Mouse (Mus musculus): ENCODE data around the gene Trim25. TPM values are rescaled to one million over a fixed set of nuclear protein-coding genes. Genes with fewer than 3 reads are reported as not detected.
A peak's percentile ranks its signal among the peaks of the same experiment; 100 is the strongest.

Gene Trim25
- total and polyA plus RNA-seq, 2 experiments: 16.2 to 32.1 TPM

DNA sequence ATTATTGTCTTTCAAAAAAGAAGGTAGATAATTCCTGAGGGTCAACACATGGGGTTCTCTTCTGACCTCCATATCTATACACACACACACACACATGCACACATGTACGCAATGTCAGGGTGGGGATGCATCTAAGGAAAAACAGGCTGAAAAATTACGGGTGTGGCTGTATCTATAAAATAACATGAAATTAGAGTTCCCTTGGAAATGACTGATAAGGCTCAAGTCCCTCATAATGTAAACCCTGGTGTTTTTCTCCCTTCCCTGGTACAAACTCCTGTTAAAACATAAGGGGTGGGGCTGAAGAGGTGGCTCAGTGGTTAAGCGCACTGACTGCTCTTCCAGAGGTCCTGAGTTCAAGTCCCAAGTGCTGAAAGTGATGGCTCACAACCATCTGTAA is 45.6 kb upstream of the Trim25 start:
- Histone ChIP-seq H3K9ac (ENCODE audit: low read depth, low read length) (no peak overlapping the region), H3K79me2 (ENCODE audit: control insufficient read depth, insufficient read depth, low read length) (no peaks in the 10 kb centered on the region; the same call in 1 of the 2 replicates), H3K27ac (replicated peaks; ENCODE audit: insufficient read depth, low read depth, low read length) (no peak overlapping the region), H3K36me3 (ENCODE audit: control insufficient read depth, insufficient read depth, low read length) (peaks cover 4% of the 10 kb centered on the region), H3K27me3 (ENCODE audit: control insufficient read depth, insufficient read depth, low read length) (no peaks in the 10 kb centered on the region), H3K4me3 (ENCODE audit: insufficient read depth, low read depth, low read length) (no peak overlapping the region), H3K4me1 (ENCODE audit: control insufficient read depth, insufficient read depth, low read length) (no peaks in the 10 kb centered on the region)
- DNase-seq (ENCODE audit: extremely low read depth, low read depth, low spot score): no peak
- TF ChIP-seq POLR2A (IDR thresholded peaks at IDR 0.05; ENCODE audit: extremely low read depth, insufficient read depth, low read length): no peak
- TF ChIP-seq CTCF (IDR thresholded peaks at IDR 0.05; ENCODE audit: low read depth, low read length): no peak
- WGBS: 97% methylated on average over 3 of the region's 3 CpGs

GRCm38 (mm10) chr11:88954803-88955202 is 44.4 kb upstream of the Trim25 start:
- Histone ChIP-seq H3K9ac (ENCODE audit: low read depth, low read length) (peak overlapping the region; percentile 74), H3K4me3 (ENCODE audit: insufficient read depth, low read depth, low read length) (peak overlapping the region; percentile 76), H3K79me2 (ENCODE audit: control insufficient read depth, insufficient read depth, low read length) (no peaks in the 10 kb centered on the region; the same call in 1 of the 2 replicates), H3K4me1 (ENCODE audit: control insufficient read depth, insufficient read depth, low read length) (no peaks in the 10 kb centered on the region), H3K27me3 (ENCODE audit: control insufficient read depth, insufficient read depth, low read length) (no peaks in the 10 kb centered on the region), H3K27ac (replicated peaks; ENCODE audit: insufficient read depth, low read depth, low read length) (peak overlapping the region; percentile 82), H3K36me3 (ENCODE audit: control insufficient read depth, insufficient read depth, low read length) (peaks cover 4% of the 10 kb centered on the region)
- 0% methylated on average over 4 of the region's 4 CpGs for WGBS
- DNase-seq (ENCODE audit: extremely low read depth, low read depth, low spot score): peak; percentile 84
- no peak for TF ChIP-seq POLR2A (IDR thresholded peaks at IDR 0.05; ENCODE audit: extremely low read depth, insufficient read depth, low read length)
- TF ChIP-seq CTCF (IDR thresholded peaks at IDR 0.05; ENCODE audit: low read depth, low read length): no peak

- no peaks in the 10 kb centered on the region for H3K4me1 ChIP-seq (ENCODE audit: control insufficient read depth, insufficient read depth, low read length)
- DNase-seq (ENCODE audit: extremely low read depth, low read depth, low spot score): peak; percentile 93
- TF ChIP-seq CTCF (IDR thresholded peaks at IDR 0.05; ENCODE audit: low read depth, low read length) (peak; percentile 81), POLR2A (IDR thresholded peaks at IDR 0.05; ENCODE audit: extremely low read depth, insufficient read depth, low read length) (peak; percentile 72; the same call in 1 of the 2 replicates)
- peak within 1 kb of the TSS; percentile 76 for H3K4me3 ChIP-seq (ENCODE audit: insufficient read depth, low read depth, low read length)
- peak within 1 kb of the TSS; percentile 74 for H3K9ac ChIP-seq (ENCODE audit: low read depth, low read length)
- H3K27me3 ChIP-seq (ENCODE audit: control insufficient read depth, insufficient read depth, low read length): no peaks in the 10 kb centered on the region
- H3K79me2 ChIP-seq (ENCODE audit: control insufficient read depth, insufficient read depth, low read length): no peaks in the 10 kb centered on the region; the same call in 1 of the 2 replicates
- peaks cover 4% of the 10 kb centered on the region for H3K36me3 ChIP-seq (ENCODE audit: control insufficient read depth, insufficient read depth, low read length)
- WGBS: 4% methylated on average over 34 of the region's 34 CpGs
- peak within 1 kb of the TSS; percentile 82 for H3K27ac ChIP-seq (replicated peaks; ENCODE audit: insufficient read depth, low read depth, low read length)
Observed at GRCm38 (mm10) chr11:88955217-88955969, 43.8 kb upstream of the Trim25 start, which contains the start of gene Scpep1. Gene Scpep1, minus strand, starts transcription at chr11:88955465.

- Histone ChIP-seq H3K36me3 (ENCODE audit: control insufficient read depth, insufficient read depth, low read length) (no peaks in the 10 kb centered on the region), H3K4me3 (ENCODE audit: insufficient read depth, low read depth, low read length) (no peak overlapping the region), H3K9ac (ENCODE audit: low read depth, low read length) (no peak overlapping the region), H3K27me3 (ENCODE audit: control insufficient read depth, insufficient read depth, low read length) (no peaks in the 10 kb centered on the region), H3K79me2 (ENCODE audit: control insufficient read depth, insufficient read depth, low read length) (no peaks in the 10 kb centered on the region), H3K4me1 (ENCODE audit: control insufficient read depth, insufficient read depth, low read length) (no peaks in the 10 kb centered on the region), H3K27ac (replicated peaks; ENCODE audit: insufficient read depth, low read depth, low read length) (no peak overlapping the region)
- TF ChIP-seq POLR2A (IDR thresholded peaks at IDR 0.05; ENCODE audit: extremely low read depth, insufficient read depth, low read length) (no peak), CTCF (IDR thresholded peaks at IDR 0.05; ENCODE audit: low read depth, low read length) (no peak)
- no peak for DNase-seq (ENCODE audit: extremely low read depth, low read depth, low spot score)
- 82% methylated on average over 3 of the region's 3 CpGs for WGBS
Observed at GRCm38 (mm10) chr11:88958851-88959250, 40.3 kb upstream of the Trim25 start.

DNA sequence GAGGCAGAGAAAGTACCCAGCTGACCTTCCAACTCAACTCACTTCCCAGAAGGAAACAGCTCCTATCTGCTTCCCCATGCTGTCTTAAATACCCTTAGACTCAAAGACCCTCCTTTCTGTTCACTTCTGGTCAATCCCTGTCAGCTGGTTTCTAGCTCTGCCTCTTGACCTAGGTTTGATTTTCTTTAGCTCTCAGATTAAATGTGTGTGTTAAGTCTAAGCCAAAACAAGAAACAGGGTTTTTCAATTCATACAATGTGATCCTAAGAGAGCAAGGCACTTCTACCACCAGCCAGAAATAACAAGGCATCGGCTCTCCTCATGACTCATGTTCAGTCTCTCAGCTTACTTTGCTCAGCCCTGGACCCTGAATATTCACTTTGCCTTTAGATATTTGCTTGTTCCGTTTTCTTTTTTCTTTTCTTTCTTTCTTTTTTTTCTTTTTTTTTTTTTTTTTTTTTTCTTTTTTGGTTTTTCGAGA is 32.3 kb upstream of the Trim25 start, which contains the start of gene Elobl:
Gene Elobl (minus strand): TSS at position 51 of the 481 bp plus-strand sequence.
- no peaks in the 10 kb centered on the region for H3K79me2 ChIP-seq (ENCODE audit: control insufficient read depth, insufficient read depth, low read length)
- no peak for DNase-seq (ENCODE audit: extremely low read depth, low read depth, low spot score)
- no peaks in the 10 kb centered on the region for H3K4me1 ChIP-seq (ENCODE audit: control insufficient read depth, insufficient read depth, low read length)
- TF ChIP-seq CTCF (IDR thresholded peaks at IDR 0.05; ENCODE audit: low read depth, low read length): no peak
- TF ChIP-seq POLR2A (IDR thresholded peaks at IDR 0.05; ENCODE audit: extremely low read depth, insufficient read depth, low read length): no peak
- no peak within 1 kb of the TSS for H3K27ac ChIP-seq (replicated peaks; ENCODE audit: insufficient read depth, low read depth, low read length)
- H3K36me3 ChIP-seq (ENCODE audit: control insufficient read depth, insufficient read depth, low read length): no peaks in the 10 kb centered on the region
- 72% methylated on average over 3 of the region's 3 CpGs for WGBS
- H3K9ac ChIP-seq (ENCODE audit: low read depth, low read length): no peak within 1 kb of the TSS
- H3K4me3 ChIP-seq (ENCODE audit: insufficient read depth, low read depth, low read length): no peak within 1 kb of the TSS
- no peaks in the 10 kb centered on the region for H3K27me3 ChIP-seq (ENCODE audit: control insufficient read depth, insufficient read depth, low read length)

Measured in liver, adult 2 months (tissue).